Mouse (Mus musculus) MEL (cell line): ENCODE measurements at regions not wholly inside any gene's neighbourhood (a gene's known extent, or its start where the extent isn't known, plus 50 kb on each side); places are given as distances from the start of the nearest gene placed in this dataset.

ENCODE experiments used
- DNase-seq: peaks from one replicate; pipeline ENCODE4 v3.0.0; 2011; ENCODE audit warnings: low read depth, low spot score
- H3K27ac ChIP-seq: 2 replicates; pipeline ENCODE4 v1.5.1; 2012; ENCODE audit warnings: low read depth, mild to moderate bottlenecking, control low read depth, low read length, moderate library complexity; ENCODE audit not compliant: control insufficient read depth
- H3K27me3 ChIP-seq, 2 experiments: fragments of 150-350 bp in 1 of 2; sonication (generic) in 1 of 2; 2 replicates each; pipeline ENCODE4 v1.6.1; 2012; ENCODE audit warnings: low read length in 2 of 2, mild to moderate bottlenecking in 2 of 2, improper control_type of control experiment in 1 of 2, moderate library complexity in 1 of 2; ENCODE audit not compliant: insufficient read depth in 2 of 2, control insufficient read depth in 1 of 2
- H3K36me3 ChIP-seq, 2 experiments: 2 replicates each; pipeline ENCODE4 v1.6.1; 2012 to 2014; ENCODE audit warnings: low read length in 2 of 2, improper control_type of control experiment in 1 of 2, inconsistent platforms in 1 of 2, mild to moderate bottlenecking in 1 of 2; ENCODE audit not compliant: insufficient read depth in 2 of 2, control insufficient read depth in 1 of 2
- H3K4me1 ChIP-seq, 2 experiments: fragments of 150-350 bp in 1 of 2; sonication (generic) in 1 of 2; 2 replicates each; pipeline ENCODE4 v1.6.1; 2012; ENCODE audit warnings: low read length in 2 of 2, improper control_type of control experiment in 1 of 2, mild to moderate bottlenecking in 1 of 2; ENCODE audit not compliant: insufficient read depth in 2 of 2, control insufficient read depth in 1 of 2
- H3K4me3 ChIP-seq, 2 experiments: fragments of 150-350 bp in 1 of 2; sonication (generic) in 1 of 2; 2 replicates each; pipeline ENCODE4 v1.5.1; 2012; ENCODE audit warnings: low read depth in 2 of 2, low read length in 2 of 2, mild to moderate bottlenecking in 2 of 2, moderate library complexity in 2 of 2, control low read depth in 1 of 2, improper control_type of control experiment in 1 of 2; ENCODE audit not compliant: control insufficient read depth in 1 of 2, insufficient read depth in 1 of 2
- H3K79me2 ChIP-seq: 2 replicates; pipeline ENCODE4 v1.6.1; 2012; ENCODE audit warnings: mild to moderate bottlenecking, low read length, moderate library complexity; ENCODE audit not compliant: control insufficient read depth, poor library complexity, insufficient read depth
- H3K9ac ChIP-seq: 2 replicates; pipeline ENCODE4 v1.6.1; 2012; ENCODE audit warnings: low read depth, mild to moderate bottlenecking, control low read depth, low read length, moderate library complexity; ENCODE audit not compliant: control insufficient read depth, poor library complexity, severe bottlenecking
- H3K9me3 ChIP-seq: fragments of 150-350 bp; sonication (generic); replicated peaks from 2 replicates; pipeline ENCODE4 v1.6.1; 2012; ENCODE audit warnings: mild to moderate bottlenecking, low read length, improper control_type of control experiment, moderate library complexity; ENCODE audit not compliant: insufficient read depth
- BHLHE40 ChIP-seq: IDR thresholded peaks from 2 replicates; pipeline ENCODE4 v1.6.1; 2012; ENCODE audit warnings: low read depth, mild to moderate bottlenecking, inconsistent platforms, low read length, improper control_type of control experiment, borderline replicate concordance
- CHD1 ChIP-seq: IDR thresholded peaks from 2 replicates; pipeline ENCODE4 v1.6.1; 2012; ENCODE audit warnings: low read depth, mild to moderate bottlenecking, inconsistent platforms, low read length, improper control_type of control experiment
- CHD2 ChIP-seq: IDR thresholded peaks from 2 replicates; pipeline ENCODE4 v1.6.1; 2011; ENCODE audit warnings: low read length, improper control_type of control experiment
- ELF1 ChIP-seq: IDR thresholded peaks from 2 replicates; pipeline ENCODE4 v1.6.1; 2014; ENCODE audit warnings: low read depth, mild to moderate bottlenecking, inconsistent platforms, low read length, improper control_type of control experiment, moderate library complexity
- EP300 ChIP-seq, 2 experiments: IDR thresholded peaks; 2 replicates each; pipeline ENCODE4 v1.6.1; 2011; ENCODE audit warnings: improper control_type of control experiment in 2 of 2, low read length in 2 of 2, low read depth in 1 of 2, mild to moderate bottlenecking in 1 of 2
- ETS1 ChIP-seq: IDR thresholded peaks from 2 replicates; pipeline ENCODE4 v1.6.1; 2012; ENCODE audit warnings: low read depth, mild to moderate bottlenecking, inconsistent platforms, low read length, improper control_type of control experiment, moderate library complexity
- GATA1 ChIP-seq: IDR thresholded peaks from 2 replicates; pipeline ENCODE4 v1.6.1; 2011; ENCODE audit warnings: low read depth, low read length, improper control_type of control experiment
- MAFK ChIP-seq: IDR thresholded peaks from 2 replicates; pipeline ENCODE4 v1.6.1; 2011; ENCODE audit warnings: low read depth, mild to moderate bottlenecking, low read length, improper control_type of control experiment, borderline replicate concordance
- MAX ChIP-seq: IDR thresholded peaks from 2 replicates; pipeline ENCODE4 v1.6.1; 2011; ENCODE audit warnings: low read length, improper control_type of control experiment
- MEF2A ChIP-seq: IDR thresholded peaks from 2 replicates; pipeline ENCODE4 v1.6.1; 2014; ENCODE audit warnings: low read depth, mild to moderate bottlenecking, inconsistent platforms, low read length, improper control_type of control experiment; ENCODE audit not compliant: poor library complexity, insufficient replicate concordance, severe bottlenecking; ENCODE audit errors: extremely low read depth
- NELFE ChIP-seq: IDR thresholded peaks from 2 replicates; pipeline ENCODE4 v1.6.1; 2011; ENCODE audit warnings: low read depth, low read length, improper control_type of control experiment
- POLR2AphosphoS5 ChIP-seq: IDR thresholded peaks from 2 replicates; pipeline ENCODE4 v1.6.1; 2012; ENCODE audit warnings: low read depth, borderline replicate concordance, mild to moderate bottlenecking, inconsistent platforms, low read length, moderate library complexity, mixed read lengths
- RAD21 ChIP-seq: IDR thresholded peaks from 2 replicates; pipeline ENCODE4 v1.6.1; 2011; ENCODE audit warnings: mild to moderate bottlenecking, low read depth, low read length, improper control_type of control experiment
- SIN3A ChIP-seq: IDR thresholded peaks from 2 replicates; pipeline ENCODE4 v1.6.1; 2012; ENCODE audit warnings: low read length, improper control_type of control experiment, inconsistent platforms
- SMC3 ChIP-seq: IDR thresholded peaks from 2 replicates; pipeline ENCODE4 v1.6.1; 2011; ENCODE audit warnings: low read depth, low read length, improper control_type of control experiment
- TAL1 ChIP-seq: IDR thresholded peaks from 2 replicates; pipeline ENCODE4 v1.6.1; 2012; ENCODE audit warnings: mild to moderate bottlenecking, inconsistent platforms, low read length, moderate library complexity, mixed read lengths
- TBP ChIP-seq: IDR thresholded peaks from 2 replicates; pipeline ENCODE4 v1.8.0; 2011; ENCODE audit warnings: low read depth, low read length, improper control_type of control experiment
- TCF12 ChIP-seq: IDR thresholded peaks from 2 replicates; pipeline ENCODE4 v1.6.1; 2014; ENCODE audit warnings: low read depth, mild to moderate bottlenecking, inconsistent platforms, low read length, improper control_type of control experiment, moderate library complexity
- UBTF ChIP-seq: IDR thresholded peaks from 2 replicates; pipeline ENCODE4 v1.6.1; 2012; ENCODE audit warnings: low read depth, mild to moderate bottlenecking, inconsistent platforms, low read length, improper control_type of control experiment, moderate library complexity, borderline replicate concordance; ENCODE audit not compliant: insufficient read depth
- USF1 ChIP-seq: IDR thresholded peaks from 2 replicates; pipeline ENCODE4 v1.6.1; 2014; ENCODE audit warnings: low read depth, mild to moderate bottlenecking, inconsistent platforms, low read length, improper control_type of control experiment, moderate library complexity
- USF2 ChIP-seq, 2 experiments: IDR thresholded peaks; 2 replicates each; pipeline ENCODE4 v1.6.1; 2011 to 2012; ENCODE audit warnings: improper control_type of control experiment in 2 of 2, low read length in 2 of 2, borderline replicate concordance in 1 of 2, inconsistent platforms in 1 of 2, low read depth in 1 of 2, mild to moderate bottlenecking in 1 of 2; ENCODE audit not compliant: insufficient read depth in 1 of 2
- ZMIZ1 ChIP-seq: IDR thresholded peaks from 2 replicates; pipeline ENCODE4 v1.6.1; 2012; ENCODE audit warnings: low read depth, mild to moderate bottlenecking, inconsistent platforms, low read length, improper control_type of control experiment, moderate library complexity
- ZNF384 ChIP-seq: IDR thresholded peaks from 2 replicates; pipeline ENCODE4 v1.6.1; 2012; ENCODE audit warnings: low read depth, mild to moderate bottlenecking, inconsistent platforms, low read length, improper control_type of control experiment

- Histone ChIP-seq H3K4me1 (no peaks in the 10 kb centered on the region), H3K9ac (no peak overlapping the region), H3K27ac (no peak overlapping the region), H3K9me3 (no peaks in the 10 kb centered on the region), H3K36me3 (no peaks in the 10 kb centered on the region), H3K27me3 (no peaks in the 10 kb centered on the region), H3K79me2 (no peaks in the 10 kb centered on the region), H3K4me3 (no peak overlapping the region)
- DNase-seq: no peak
- TF ChIP-seq TAL1: no peak
- no peak for TF ChIP-seq NELFE
- no peak for TF ChIP-seq TCF12
- TF ChIP-seq MAFK: no peak
- TF ChIP-seq USF2 (IDR thresholded peaks at IDR 0.05; ENCODE audit: borderline replicate concordance in 1 of 2, insufficient read depth in 1 of 2, low read depth in 1 of 2, low read length in 2 of 2): no peak
- no peak for TF ChIP-seq UBTF
- TF ChIP-seq CHD2: no peak
These were observed 557.2 kb upstream of the Gm9747 start for GRCm38 (mm10) chr1:81675576-81676342.

- no peaks in the 10 kb centered on the region for H3K27me3 ChIP-seq
- no peak overlapping the region for H3K9ac ChIP-seq
- DNase-seq: no peak
- no peaks in the 10 kb centered on the region for H3K9me3 ChIP-seq
- H3K4me1 ChIP-seq: no peaks in the 10 kb centered on the region
- TF ChIP-seq ZNF384: no peak
- TF ChIP-seq SIN3A: no peak
- TF ChIP-seq ZMIZ1: no peak
- no peak for TF ChIP-seq BHLHE40
- TF ChIP-seq TBP: no peak
- no peak for TF ChIP-seq ELF1
- TF ChIP-seq UBTF: no peak
- no peak for TF ChIP-seq RAD21
- TF ChIP-seq GATA1: no peak
- no peak for TF ChIP-seq USF1
- no peak for TF ChIP-seq ETS1
- TF ChIP-seq SMC3: no peak
- TF ChIP-seq TCF12: no peak
- no peak for TF ChIP-seq EP300 (IDR thresholded peaks at IDR 0.05; ENCODE audit: low read depth in 1 of 2, low read length in 2 of 2)
- no peak for TF ChIP-seq MAX
- TF ChIP-seq NELFE: no peak
- no peak for TF ChIP-seq CHD1
- TF ChIP-seq POLR2AphosphoS5: no peak
- TF ChIP-seq MEF2A: no peak
- no peak overlapping the region for H3K27ac ChIP-seq
- no peak overlapping the region for H3K4me3 ChIP-seq
- no peaks in the 10 kb centered on the region for H3K79me2 ChIP-seq
- H3K36me3 ChIP-seq: no peaks in the 10 kb centered on the region
These were observed 555.0 kb upstream of the Gm9747 start for GRCm38 (mm10) chr1:81677768-81678400.
